Mouse (Mus musculus): ENCODE data around the gene Ano3.

GRCm38 (mm10) chr2:110719051-110719450 is 231.7 kb downstream of the Ano3 start:
- no peak for TF ChIP-seq POLR2A (IDR thresholded peaks at IDR 0.05; ENCODE audit: borderline replicate concordance, extremely low read depth, insufficient read depth, insufficient read length, poor library complexity, severe bottlenecking)
- TF ChIP-seq CTCF (IDR thresholded peaks at IDR 0.05; ENCODE audit: borderline replicate concordance, extremely low read depth, insufficient read depth, insufficient read length) = no peak
